34 mouse cellular contexts compared by ENCODE assay signal in genomic region chr5:35705411-35705810, GRCm38 (mm10). TPM values are rescaled to one million over a fixed set of nuclear protein-coding genes. Genes with fewer than 3 reads are reported as not detected.
"Had no signal": no experiment of that assay in that cellular context is flagged by ENCODE, and none has a peak within 500 bp of the region (broad histone marks: within the 10 kb centered on the region; RNA-seq: fewer than 3 reads in every experiment).

No protein-coding gene starts in this region.

- DNase-seq: heart, postnatal 10 days; heart, postnatal 14 days; heart, postnatal 36 days; heart, postnatal 4 days; kidney, adult 11 months; kidney, adult 18-20 months; kidney, adult 2 months; kidney, adult 8-10 months; kidney, adult 9 months; kidney, postnatal 10 days; kidney, postnatal 14 days; kidney, postnatal 4 days; layer of hippocampus, adult 9-11 months; layer of hippocampus, postnatal 36 days had no signal

- ATAC-seq: hindbrain, embryonic 16.5 days; hindbrain, postnatal 0 days; inflammation-experienced regulatory T-cells, adult 6 months; intestine, embryonic 15.5 days; intestine, embryonic 16.5 days; intestine, postnatal 0 days had no signal

- H3K4me3 ChIP-seq: heart, embryonic 10.5 days; heart, embryonic 12.5 days; heart, embryonic 13.5 days; heart, embryonic 15.5 days; hindbrain, embryonic 10.5 days; hindbrain, embryonic 12.5 days; hindbrain, embryonic 13.5 days; hindbrain, embryonic 15.5 days; intestine, embryonic 15.5 days; kidney, embryonic 15.5 days; layer of hippocampus, adult 2 months had no signal

- H3K9ac ChIP-seq: heart, embryonic 12.5 days; heart, embryonic 13.5 days; heart, embryonic 15.5 days; hindbrain, embryonic 12.5 days; hindbrain, embryonic 13.5 days; hindbrain, embryonic 14.5 days; hindbrain, embryonic 15.5 days; intestine, embryonic 15.5 days; kidney, embryonic 15.5 days had no signal

- H3K36me3 ChIP-seq: hindbrain, embryonic 10.5 days; hindbrain, embryonic 12.5 days; hindbrain, embryonic 13.5 days; hindbrain, embryonic 15.5 days; intestine, embryonic 15.5 days had no signal

- H3K4me2 ChIP-seq: heart, embryonic 11.5 days; heart, embryonic 12.5 days; heart, embryonic 13.5 days; heart, embryonic 15.5 days; hindbrain, embryonic 12.5 days; hindbrain, embryonic 13.5 days; hindbrain, embryonic 14.5 days; hindbrain, embryonic 15.5 days; intestine, embryonic 15.5 days; kidney, embryonic 15.5 days had no signal

- H3K9me3 ChIP-seq: heart, embryonic 10.5 days; heart, embryonic 12.5 days; heart, embryonic 13.5 days; heart, embryonic 15.5 days; hindbrain, embryonic 10.5 days; hindbrain, embryonic 12.5 days; hindbrain, embryonic 13.5 days; hindbrain, embryonic 15.5 days; intestine, embryonic 15.5 days; kidney, embryonic 15.5 days had no signal

- H3K4me1 ChIP-seq: heart, embryonic 12.5 days; heart, embryonic 13.5 days; heart, embryonic 15.5 days; hindbrain, embryonic 15.5 days had no signal

- H3K27ac ChIP-seq: heart, embryonic 10.5 days; heart, embryonic 13.5 days; heart, embryonic 15.5 days; hindbrain, embryonic 10.5 days; hindbrain, embryonic 12.5 days; hindbrain, embryonic 13.5 days; hindbrain, embryonic 14.5 days; hindbrain, embryonic 15.5 days; hindbrain, postnatal 0 days; intestine, embryonic 15.5 days; kidney, embryonic 15.5 days; kidney, postnatal 0 days; layer of hippocampus, adult 2 months had no signal

- H3K27me3 ChIP-seq: heart, embryonic 15.5 days; hindbrain, embryonic 12.5 days; hindbrain, embryonic 13.5 days; hindbrain, embryonic 15.5 days; intestine, embryonic 15.5 days; kidney, embryonic 15.5 days had no signal

RNA-seq across cellular contexts. Expression of gene Htra3, which starts 25.8 kb away (rescaled TPM):
- total RNA-seq: hematopoietic stem cell, adult 5-6 weeks had no signal
- polyA plus RNA-seq: inflammation-experienced regulatory T-cells, adult 6 months had no signal
